Mouse (Mus musculus) embryonic facial prominence, embryonic 10.5 days (tissue): ENCODE measurements around the gene Edar. TPM values are rescaled to one million over a fixed set of nuclear protein-coding genes. Genes with fewer than 3 reads are reported as not detected.

Experiments used
- DNase-seq: peaks from one replicate; pipeline ENCODE4 v3.0.0-alpha.2; 2017; ENCODE audit warnings: low spot score
- H3K27ac ChIP-seq: fragments of 300-500 bp; sonication (generic); replicated peaks from 2 replicates; pipeline ENCODE4 v1.5.1; 2016; ENCODE audit warnings: mild to moderate bottlenecking
- H3K27me3 ChIP-seq: fragments of 300-500 bp; sonication (generic); replicated peaks from 2 replicates; pipeline ENCODE4 v1.6.1; 2016; ENCODE audit warnings: low read depth, mild to moderate bottlenecking; ENCODE audit not compliant: poor library complexity, severe bottlenecking
- H3K36me3 ChIP-seq: fragments of 300-500 bp; sonication (generic); replicated peaks from 2 replicates; pipeline ENCODE4 v1.6.1; 2016; ENCODE audit warnings: mild to moderate bottlenecking, moderate library complexity
- H3K4me1 ChIP-seq: fragments of 300-500 bp; sonication (generic); 2 replicates; pipeline ENCODE4 v1.6.1; 2016
- H3K4me3 ChIP-seq: fragments of 300-500 bp; sonication (generic); 2 replicates; pipeline ENCODE4 v1.5.1; 2016; ENCODE audit warnings: mild to moderate bottlenecking, moderate library complexity
- H3K9me3 ChIP-seq: fragments of 300-500 bp; sonication (generic); 2 replicates; pipeline ENCODE4 v1.6.1; 2016; ENCODE audit warnings: mild to moderate bottlenecking
- WGBS: fragments of 180-500 bp; shearing (Covaris S2); methylation state at CpG from one replicate; pipeline ENCODE4 v1.1.7; 2016; 5-methylcytosine and 5-hydroxymethylcytosine counted together
- polyA plus RNA-seq: library from polyadenylated mRNA; unstranded; fragments of >200 nt; fragmentation: Nextera tagmentation; extraction: Ambion mirVana; gene quantifications from 2 replicates; pipeline ENCODE4 v1.2.1, GENCODE M21; 2016

Edar gene
- polyA plus RNA-seq, 1 experiment from 2014 or later = 0.57 TPM

DNA sequence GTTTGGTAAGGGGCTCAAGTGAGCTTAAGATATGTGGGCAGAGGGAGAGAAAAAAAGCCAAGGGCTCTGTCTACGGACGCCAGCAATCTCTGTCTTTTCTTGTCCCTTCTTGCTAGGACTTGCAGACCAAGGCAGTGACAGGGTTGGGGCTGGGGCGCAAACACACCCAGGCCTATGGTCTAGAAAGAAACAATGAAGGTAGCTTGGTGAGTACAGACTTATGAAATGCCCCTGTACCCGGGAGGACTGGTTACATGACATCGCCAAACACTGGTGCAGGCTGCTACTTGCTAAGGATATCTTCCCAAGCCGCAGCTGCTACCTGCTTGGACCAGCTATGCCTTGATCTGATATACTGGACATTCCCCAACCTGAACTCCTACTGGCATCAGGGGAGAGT is 60.9 kb downstream of the Edar start:
- Histone ChIP-seq H3K4me1 (no peaks in the 10 kb centered on the region), H3K27me3 (no peaks in the 10 kb centered on the region), H3K36me3 (no peaks in the 10 kb centered on the region), H3K27ac (no peak overlapping the region), H3K9me3 (no peaks in the 10 kb centered on the region), H3K4me3 (no peak overlapping the region)
- DNase-seq = no peak
- WGBS = 87% methylated on average over 6 of the region's 6 CpGs

DNA sequence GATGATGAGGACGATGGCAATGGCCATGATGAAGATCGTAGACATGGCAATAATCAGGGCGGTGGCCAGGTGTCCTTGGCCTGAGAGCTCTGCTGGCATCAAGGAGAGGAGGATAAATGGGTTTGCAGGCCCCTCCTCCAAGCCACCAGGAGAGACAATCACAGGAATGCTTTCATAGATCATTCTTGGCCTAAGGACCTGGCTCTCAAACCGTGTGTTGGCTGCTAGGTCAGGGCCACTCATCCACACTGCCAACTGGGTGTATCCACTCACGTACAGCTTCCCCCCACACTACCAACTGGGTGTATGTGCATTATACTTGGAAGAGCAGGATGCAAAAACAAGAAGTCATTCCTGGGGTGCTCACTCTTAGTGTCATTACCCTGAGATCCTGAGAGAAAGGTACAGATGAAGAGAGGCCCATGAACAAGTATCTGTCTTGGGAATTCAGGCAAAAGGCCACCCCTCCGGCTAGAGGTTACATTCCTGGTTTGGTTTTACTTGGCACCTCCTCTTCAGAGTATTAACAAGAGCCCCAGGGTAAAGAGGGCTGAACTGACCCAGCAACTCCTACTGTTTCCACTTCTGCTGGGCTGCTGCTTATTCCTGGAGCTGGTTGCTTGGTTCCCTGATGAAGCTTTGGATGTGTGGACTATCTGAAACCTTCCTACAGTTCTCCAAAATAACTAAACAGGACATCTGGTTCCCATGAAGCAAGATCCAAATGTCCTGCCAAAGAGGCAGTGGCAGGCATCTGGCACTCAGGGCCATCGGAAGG is 64.8 kb downstream of the Edar start:
- DNase-seq = no peak
- no peaks in the 10 kb centered on the region for H3K4me1 ChIP-seq
- H3K27me3 ChIP-seq = no peaks in the 10 kb centered on the region
- no peaks in the 10 kb centered on the region for H3K9me3 ChIP-seq
- H3K4me3 ChIP-seq = no peak overlapping the region
- no peak overlapping the region for H3K27ac ChIP-seq
- WGBS = 85% methylated on average over 7 of the region's 7 CpGs
- no peaks in the 10 kb centered on the region for H3K36me3 ChIP-seq

DNA sequence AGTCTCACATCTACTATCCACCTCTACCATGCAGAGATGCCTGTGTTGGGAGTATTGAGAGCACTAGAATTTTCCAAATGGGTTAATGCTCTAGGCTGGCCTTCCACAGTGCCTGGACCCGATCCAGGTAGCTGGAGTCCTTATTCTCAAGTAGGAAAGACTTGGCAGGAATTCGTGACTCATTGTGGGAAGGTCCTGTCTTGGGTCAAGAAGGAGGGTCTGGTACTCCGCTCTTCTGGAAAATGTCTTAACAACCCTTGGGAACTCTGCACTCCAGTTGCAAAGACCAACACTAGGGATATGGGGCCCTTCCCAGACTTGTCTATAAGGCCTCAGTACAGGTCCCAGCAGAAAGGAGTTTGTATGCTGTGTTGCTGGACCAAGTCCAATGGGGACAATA is 66.6 kb downstream of the Edar start:
- WGBS = 85% methylated on average over 3 of the region's 3 CpGs
- no peak for DNase-seq

DNA sequence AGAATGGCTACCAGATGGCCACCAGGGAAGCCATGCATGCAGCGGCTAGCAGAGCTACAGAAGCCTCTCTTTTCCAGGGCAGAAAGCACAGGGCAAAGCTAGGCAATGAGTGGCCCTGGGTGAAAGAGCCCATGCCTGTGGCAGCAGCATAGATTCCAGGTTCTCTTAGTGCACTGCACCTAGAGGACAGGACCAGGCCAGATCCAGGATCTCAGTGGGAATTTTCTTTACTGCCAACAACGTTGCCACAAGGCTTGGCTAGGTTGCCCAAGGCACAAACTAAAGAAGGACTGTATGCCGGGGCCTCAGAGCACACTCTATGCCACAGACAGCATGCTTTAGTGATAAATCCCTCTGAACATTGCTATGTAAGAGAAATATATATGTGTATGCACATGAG is 69.1 kb downstream of the Edar start:
- no peaks in the 10 kb centered on the region for H3K9me3 ChIP-seq
- H3K36me3 ChIP-seq = no peaks in the 10 kb centered on the region
- H3K4me1 ChIP-seq = peaks cover 5% of the 10 kb centered on the region; the same call in 1 of the 2 replicates
- no peak for DNase-seq
- no peak overlapping the region for H3K4me3 ChIP-seq
- no peaks in the 10 kb centered on the region for H3K27me3 ChIP-seq
- H3K27ac ChIP-seq = no peak overlapping the region
- WGBS = 86% methylated on average over 3 of the region's 3 CpGs

More for the DNA sequence above, 66.6 kb downstream of the Edar start:
- Histone ChIP-seq H3K27ac (no peak overlapping the region), H3K9me3 (no peaks in the 10 kb centered on the region), H3K27me3 (no peaks in the 10 kb centered on the region), H3K4me1 (no peaks in the 10 kb centered on the region), H3K4me3 (no peak overlapping the region), H3K36me3 (no peaks in the 10 kb centered on the region)

DNA sequence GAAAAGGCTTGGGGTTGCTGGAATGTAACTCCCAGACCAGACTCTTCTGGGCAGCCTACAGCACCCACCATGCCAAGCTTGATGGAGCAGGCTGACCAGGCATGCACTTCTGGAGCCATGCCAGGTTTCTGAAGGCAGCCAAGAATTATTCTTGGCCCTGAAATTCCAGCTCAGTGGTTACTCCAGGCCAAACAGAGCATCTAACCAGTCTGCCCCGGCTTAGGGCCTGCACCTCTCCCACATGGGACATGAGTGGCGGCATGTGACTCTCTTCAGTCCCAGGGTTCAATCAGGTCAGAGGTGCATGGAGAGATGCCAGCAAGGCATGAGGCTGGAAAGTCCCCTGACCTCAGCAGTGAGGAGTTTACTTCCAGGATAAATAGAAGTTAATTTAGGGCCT is 70.7 kb downstream of the Edar start:
- 78% methylated on average over 2 of the region's 2 CpGs for WGBS
- Histone ChIP-seq H3K27ac (no peak overlapping the region), H3K4me3 (no peak overlapping the region), H3K27me3 (no peaks in the 10 kb centered on the region), H3K36me3 (no peaks in the 10 kb centered on the region), H3K4me1 (peaks cover 5% of the 10 kb centered on the region; the same call in 1 of the 2 replicates), H3K9me3 (no peaks in the 10 kb centered on the region)
- no peak for DNase-seq

DNA sequence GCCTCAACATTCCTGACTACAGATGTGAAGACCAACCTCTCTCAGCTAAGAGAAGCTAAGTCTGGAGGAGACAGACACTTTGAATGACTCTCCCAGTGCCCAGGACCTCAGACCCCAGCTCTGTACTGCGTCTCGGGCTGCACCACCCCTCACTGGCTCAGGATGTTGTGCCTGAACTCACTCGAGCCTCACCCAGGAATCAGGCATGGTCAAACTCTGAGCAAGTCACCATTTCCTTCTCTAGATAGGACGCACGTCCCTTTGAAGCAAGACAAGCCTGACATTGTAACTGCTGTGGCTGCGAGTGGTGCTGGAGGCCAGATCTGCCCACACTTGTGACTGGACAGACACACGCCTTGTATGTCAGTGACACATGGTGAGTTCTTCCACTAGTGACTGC is 73.5 kb downstream of the Edar start:
- peak; percentile 7 for DNase-seq
- Histone ChIP-seq H3K27me3 (no peaks in the 10 kb centered on the region), H3K4me1 (peaks cover 5% of the 10 kb centered on the region; the same call in 1 of the 2 replicates), H3K4me3 (no peak overlapping the region), H3K9me3 (no peaks in the 10 kb centered on the region), H3K36me3 (no peaks in the 10 kb centered on the region), H3K27ac (no peak overlapping the region)
- 75% methylated on average over 7 of the region's 7 CpGs for WGBS

DNA sequence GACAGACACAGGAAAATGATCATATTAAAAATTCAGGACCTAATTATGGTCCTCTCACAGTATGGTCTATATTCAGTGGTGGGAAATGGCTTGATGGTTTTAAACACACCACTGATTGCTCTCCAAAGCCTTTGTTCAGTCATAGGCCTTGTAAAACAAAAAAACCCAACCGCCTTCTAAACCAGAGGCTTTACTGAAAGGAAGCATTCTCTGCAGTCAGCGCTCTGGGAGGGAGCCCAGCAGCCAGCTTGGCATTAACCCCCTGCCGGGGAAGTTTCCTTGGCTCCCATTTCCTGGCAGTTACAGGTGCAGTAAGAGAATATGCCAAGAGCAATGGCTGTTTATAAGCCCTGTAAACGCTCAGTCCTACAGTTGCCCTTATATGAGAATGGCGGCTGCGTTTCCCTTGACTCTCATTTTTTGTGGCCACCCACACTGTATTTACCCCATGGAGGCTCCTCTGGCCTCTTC is 74.0 kb downstream of the Edar start:
- 26% methylated on average over 6 of the region's 6 CpGs for WGBS
- H3K27ac ChIP-seq = no peak overlapping the region
- no peaks in the 10 kb centered on the region for H3K9me3 ChIP-seq
- no peaks in the 10 kb centered on the region for H3K36me3 ChIP-seq
- H3K4me3 ChIP-seq = no peak overlapping the region
- H3K4me1 ChIP-seq = peaks cover 5% of the 10 kb centered on the region; the same call in 1 of the 2 replicates
- no peaks in the 10 kb centered on the region for H3K27me3 ChIP-seq
- DNase-seq = no peak

DNA sequence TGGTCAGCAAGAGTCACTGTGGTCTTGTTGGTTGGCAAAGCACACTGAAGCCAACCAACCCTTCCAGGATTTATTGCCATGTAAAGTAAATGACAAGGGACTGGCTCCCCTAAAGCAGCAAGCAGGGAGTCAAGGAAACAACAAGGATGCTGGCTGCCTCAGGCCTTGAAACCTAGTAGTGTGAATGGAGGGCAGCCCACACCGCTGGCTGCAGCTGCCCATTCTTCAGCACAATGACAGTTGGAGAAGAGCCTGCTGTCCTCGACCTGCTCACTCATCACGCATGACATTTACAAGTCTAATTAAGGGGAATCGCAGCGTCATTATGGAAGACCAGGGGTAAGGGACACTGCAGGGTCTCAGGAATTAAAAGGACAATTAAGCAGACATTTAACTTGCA is 74.5 kb downstream of the Edar start:
- WGBS = 9% methylated on average over 5 of the region's 5 CpGs
- no peaks in the 10 kb centered on the region for H3K9me3 ChIP-seq
- H3K27me3 ChIP-seq = no peaks in the 10 kb centered on the region
- peak; percentile 7 for DNase-seq
- no peaks in the 10 kb centered on the region for H3K36me3 ChIP-seq
- no peak overlapping the region for H3K4me3 ChIP-seq
- peaks cover 5% of the 10 kb centered on the region; the same call in 1 of the 2 replicates for H3K4me1 ChIP-seq
- H3K27ac ChIP-seq = no peak overlapping the region

DNA sequence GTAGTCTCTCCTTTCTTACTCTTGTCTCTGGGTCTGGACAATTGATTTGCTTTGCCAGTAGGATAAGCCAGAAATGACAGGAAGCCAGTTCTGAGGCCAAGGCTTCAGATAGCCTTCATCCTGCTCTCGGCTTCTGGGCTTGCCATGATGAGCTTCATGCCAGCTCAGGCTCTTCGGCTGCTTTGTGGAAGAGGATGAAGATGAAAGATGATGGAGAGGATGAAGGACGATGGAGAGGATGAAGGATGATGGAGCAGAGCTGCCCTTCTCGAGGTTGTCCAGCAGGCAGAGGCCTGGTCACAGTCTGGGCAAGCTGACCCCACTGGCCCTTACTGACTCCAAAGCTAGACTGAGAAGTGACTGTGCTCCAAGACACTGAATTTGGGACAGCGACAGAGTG is 75.3 kb downstream of the Edar start:
- H3K27ac ChIP-seq = no peak overlapping the region
- H3K27me3 ChIP-seq = no peaks in the 10 kb centered on the region
- no peak overlapping the region for H3K4me3 ChIP-seq
- no peaks in the 10 kb centered on the region for H3K9me3 ChIP-seq
- 85% methylated on average over 5 of the region's 5 CpGs for WGBS
- DNase-seq = peak; percentile 5
- no peaks in the 10 kb centered on the region for H3K36me3 ChIP-seq
- peaks cover 5% of the 10 kb centered on the region; the same call in 1 of the 2 replicates for H3K4me1 ChIP-seq

DNA sequence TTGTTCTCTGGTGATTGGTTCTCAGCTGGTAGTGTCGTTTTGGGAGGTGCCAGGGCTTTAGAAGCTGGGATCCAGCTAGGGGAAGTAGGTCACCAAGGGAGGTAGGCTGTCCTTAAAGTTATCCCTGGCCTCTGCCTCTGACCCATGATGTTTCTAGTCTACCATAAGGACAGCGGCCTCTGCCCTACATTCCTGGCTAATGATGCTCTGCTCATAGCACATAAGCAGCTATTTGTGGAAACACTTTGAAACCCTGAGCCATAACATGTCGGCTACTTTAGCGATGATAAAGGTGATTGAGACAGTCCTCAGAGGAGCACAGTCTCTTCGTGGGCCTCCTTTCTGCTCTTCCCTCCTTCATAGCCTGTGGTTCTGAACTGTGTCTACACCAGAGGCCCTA is 79.6 kb downstream of the Edar start:
- peak; percentile 6 for DNase-seq
- Histone ChIP-seq H3K4me1 (no peaks in the 10 kb centered on the region), H3K4me3 (no peak overlapping the region), H3K9me3 (peaks cover 4% of the 10 kb centered on the region; the same call in 1 of the 2 replicates), H3K36me3 (no peaks in the 10 kb centered on the region), H3K27ac (no peak overlapping the region), H3K27me3 (no peaks in the 10 kb centered on the region)
- 64% methylated on average over 5 of the region's 5 CpGs for WGBS

DNA sequence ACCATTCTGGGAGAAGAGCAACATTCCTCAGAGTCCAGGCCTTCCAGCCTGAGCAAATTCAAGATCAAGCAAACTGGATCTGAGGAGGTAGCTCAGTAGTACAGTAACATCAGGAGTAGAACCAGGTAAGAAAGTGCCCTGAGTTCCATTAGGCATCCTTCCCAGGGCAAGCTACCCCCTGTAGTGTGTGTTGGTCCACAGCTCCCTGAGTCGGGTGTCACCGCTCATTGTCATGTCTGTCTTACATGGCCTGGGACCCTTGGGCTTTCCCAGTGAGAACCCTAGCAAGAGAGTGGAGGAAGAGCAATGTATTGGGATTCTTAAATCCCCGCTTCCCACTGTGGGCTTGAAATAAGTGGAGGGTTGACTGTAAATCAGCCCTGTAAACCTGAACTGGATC is 80.3 kb downstream of the Edar start:
- Histone ChIP-seq H3K4me1 (no peaks in the 10 kb centered on the region), H3K9me3 (peaks cover 4% of the 10 kb centered on the region; the same call in 1 of the 2 replicates), H3K4me3 (no peak overlapping the region), H3K36me3 (no peaks in the 10 kb centered on the region), H3K27ac (no peak overlapping the region), H3K27me3 (no peaks in the 10 kb centered on the region)
- peak; percentile 3 for DNase-seq
- WGBS = 89% methylated on average over 3 of the region's 3 CpGs

DNA sequence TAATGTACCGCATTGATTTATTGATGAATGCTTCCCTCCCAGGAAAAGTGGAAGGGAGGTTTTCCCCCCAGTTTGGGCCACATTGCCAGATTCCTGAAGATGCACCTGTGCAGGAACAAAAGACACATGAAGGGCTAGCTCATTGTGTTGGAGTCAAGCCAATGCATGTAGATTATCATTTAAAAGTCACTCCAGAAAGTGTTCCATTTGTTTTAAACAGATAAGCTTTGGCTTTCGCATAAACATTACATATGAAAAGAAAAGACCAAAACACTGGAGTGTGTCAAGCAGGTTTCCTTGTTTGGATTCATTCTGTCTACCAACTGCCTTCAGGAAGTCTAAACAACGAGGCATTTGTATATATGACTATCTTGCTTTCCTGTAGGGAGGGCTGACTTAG is 81.0 kb downstream of the Edar start:
- 88% methylated on average over 3 of the region's 3 CpGs for WGBS
- H3K36me3 ChIP-seq = no peaks in the 10 kb centered on the region
- H3K27me3 ChIP-seq = no peaks in the 10 kb centered on the region
- no peak overlapping the region for H3K27ac ChIP-seq
- no peak overlapping the region for H3K4me3 ChIP-seq
- DNase-seq = no peak
- peaks cover 4% of the 10 kb centered on the region; the same call in 1 of the 2 replicates for H3K9me3 ChIP-seq
- no peaks in the 10 kb centered on the region for H3K4me1 ChIP-seq
